Mouse (Mus musculus) embryonic facial prominence, embryonic 11.5 days (tissue): Measurements from ENCODE around the gene Asf1a. TPM values are rescaled to one million over a fixed set of nuclear protein-coding genes. Genes with fewer than 3 reads are reported as not detected.
"Not testable (repeated sequence)": the region's sequence is repeated elsewhere in the genome, so short reads cannot be mapped to it uniquely, and the experiment has no call there.

ENCODE experiments used
- ATAC-seq: fragments of 200-750 bp; cut with Nextera tagmentation; replicated peaks from 2 replicates; pipeline ENCODE4 v1.8.0; 2017; ENCODE audit warnings: low read depth; ENCODE audit not compliant: insufficient number of reproducible peaks, low FRiP score, low TSS enrichment
- DNase-seq: peaks from one replicate; pipeline ENCODE4 v3.0.0-alpha.2; 2015; ENCODE audit warnings: low spot score
- H3K27ac ChIP-seq: fragments of 300-500 bp; sonication (generic); replicated peaks from 2 replicates; pipeline ENCODE4 v1.5.1; 2014; ENCODE audit warnings: mild to moderate bottlenecking, low read depth, low read length, control low read depth
- H3K27me3 ChIP-seq: fragments of 300-500 bp; sonication (generic); 2 replicates; pipeline ENCODE4 v1.6.1; 2014; ENCODE audit warnings: mild to moderate bottlenecking, low read length, moderate library complexity, mixed read lengths; ENCODE audit not compliant: control insufficient read depth, insufficient read depth
- H3K36me3 ChIP-seq: fragments of 300-500 bp; sonication (generic); replicated peaks from 2 replicates; pipeline ENCODE4 v1.6.1; 2014; ENCODE audit warnings: low read depth, mild to moderate bottlenecking, low read length, moderate library complexity, mixed read lengths; ENCODE audit not compliant: control insufficient read depth, insufficient read depth
- H3K4me1 ChIP-seq: fragments of 300-500 bp; sonication (generic); 2 replicates; pipeline ENCODE4 v1.6.1; 2014; ENCODE audit warnings: low read length, mixed read lengths; ENCODE audit not compliant: control insufficient read depth, insufficient read depth
- H3K4me2 ChIP-seq: fragments of 300-500 bp; sonication (generic); 2 replicates; pipeline ENCODE4 v1.6.1; 2014; ENCODE audit warnings: low read depth, mild to moderate bottlenecking, control low read depth, low read length, moderate library complexity
- H3K4me3 ChIP-seq: fragments of 300-500 bp; sonication (generic); 2 replicates; pipeline ENCODE4 v1.5.1; 2014; ENCODE audit warnings: low read depth, low read length, control low read depth
- H3K9ac ChIP-seq: fragments of 300-500 bp; sonication (generic); replicated peaks from 2 replicates; pipeline ENCODE4 v1.6.1; 2014; ENCODE audit warnings: mild to moderate bottlenecking, control low read depth, low read length
- H3K9me3 ChIP-seq: fragments of 300-500 bp; sonication (generic); replicated peaks from 2 replicates; pipeline ENCODE4 v1.6.1; 2016; ENCODE audit warnings: mild to moderate bottlenecking, low read length, inconsistent platforms, mixed read lengths; ENCODE audit not compliant: control insufficient read depth
- WGBS: fragments of 180-500 bp; shearing (Covaris S2); extraction: QIAGEN DNeasy Blood & Tissue Kit; methylation state at CpG from one replicate; pipeline ENCODE4 v1.1.7; 2014; 5-methylcytosine and 5-hydroxymethylcytosine counted together
- polyA plus RNA-seq: library from polyadenylated mRNA; unstranded; fragments of >200 nt; fragmentation: Nextera tagmentation; extraction: Ambion mirVana; gene quantifications from 2 replicates; pipeline ENCODE4 v1.2.1, GENCODE M21; 2014

Gene Asf1a
- polyA plus RNA-seq, 1 experiment from 2014 or later, result 215 TPM

DNA sequence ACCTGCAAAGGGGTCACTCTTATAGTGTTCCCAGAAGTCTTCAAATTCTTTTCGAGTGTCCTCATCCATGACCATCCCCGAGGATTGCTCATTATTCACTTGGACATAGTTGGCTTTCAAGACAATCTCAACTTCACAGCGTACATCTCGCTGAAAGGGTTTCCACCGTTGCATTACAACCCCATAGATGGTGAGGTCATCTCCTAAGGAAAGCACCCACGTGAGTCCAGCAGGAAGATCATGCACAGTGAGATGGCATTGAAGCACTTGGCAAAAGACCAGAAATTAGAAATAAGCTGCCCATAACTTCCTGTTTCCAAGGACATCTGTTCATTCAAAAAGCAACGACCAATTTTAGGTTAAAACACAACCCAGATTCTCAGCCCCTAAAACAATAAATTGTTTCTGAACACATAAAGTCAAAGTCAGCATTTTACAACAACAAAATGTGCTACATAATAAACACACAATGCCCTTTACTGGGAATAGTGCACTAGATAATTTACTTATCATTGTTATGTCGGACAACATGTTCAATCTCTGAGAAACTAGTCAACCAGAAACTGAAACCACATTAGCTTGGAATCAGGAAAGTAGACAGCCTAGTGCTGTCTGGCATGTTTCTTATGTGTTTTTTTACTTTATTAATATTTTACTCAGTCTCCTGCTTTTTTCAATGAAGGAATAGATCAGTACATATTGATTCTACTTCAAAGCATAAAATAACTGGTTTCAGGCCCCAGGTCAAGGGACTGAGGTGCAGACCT lies 19.5 kb downstream of the Asf1a start:
- Histone ChIP-seq H3K9me3 (no peaks in the 10 kb centered on the region), H3K4me2 (no peak overlapping the region), H3K9ac (no peak overlapping the region), H3K4me1 (no peaks in the 10 kb centered on the region), H3K27me3 (no peaks in the 10 kb centered on the region), H3K27ac (no peak overlapping the region), H3K4me3 (no peak overlapping the region), H3K36me3 (no peaks in the 10 kb centered on the region; the same call in none of the 2 replicates)
- WGBS, result 89% methylated on average over 8 of the region's 8 CpGs
- DNase-seq (no peak), ATAC-seq (no peak)

DNA sequence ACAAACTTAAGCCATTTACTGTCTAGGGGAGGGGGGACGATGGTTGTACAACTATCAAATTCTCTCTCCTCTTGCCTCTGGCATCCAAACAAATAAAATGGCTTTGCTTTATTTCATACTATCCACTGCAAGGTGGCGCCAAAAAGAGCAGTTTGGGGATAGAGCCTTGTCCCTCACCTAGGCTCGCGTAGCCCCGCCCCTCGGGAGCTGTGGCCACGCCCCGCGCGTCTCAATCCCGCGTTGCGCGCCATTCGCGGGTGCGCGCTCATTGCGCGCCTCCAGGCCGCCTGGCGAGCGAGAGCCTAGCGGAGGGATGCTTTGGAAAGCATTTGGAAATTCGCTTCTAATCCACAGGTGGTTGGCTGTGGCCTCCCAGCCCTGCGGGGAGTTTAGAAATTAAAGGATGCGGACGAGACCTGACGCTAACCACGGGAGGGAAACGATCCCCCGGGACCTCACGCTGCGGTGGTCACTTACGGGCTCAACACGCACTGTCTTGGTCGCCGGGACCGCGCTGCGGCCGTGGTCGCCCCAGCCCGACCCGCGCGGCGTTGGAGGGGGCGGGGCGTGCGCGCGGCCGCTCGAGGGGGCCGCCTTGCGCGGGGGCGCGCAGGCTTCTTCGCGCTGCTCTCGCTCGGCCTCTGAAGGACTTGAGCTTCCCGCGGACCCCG lies 32.8 kb downstream of the Asf1a start:
- peak overlapping the region; percentile 75 for H3K4me3 ChIP-seq
- WGBS, result under 1% methylated on average over 66 of the region's 67 CpGs
- H3K36me3 ChIP-seq, result no peaks in the 10 kb centered on the region
- H3K4me1 ChIP-seq, result no peaks in the 10 kb centered on the region
- H3K9me3 ChIP-seq, result no peaks in the 10 kb centered on the region
- H3K4me2 ChIP-seq, result peak overlapping the region; percentile 40
- DNase-seq, result peak; percentile 95
- H3K27me3 ChIP-seq, result no peaks in the 10 kb centered on the region
- ATAC-seq, result peak; percentile 84
- peak overlapping the region; percentile 92 for H3K27ac ChIP-seq
- peak overlapping the region; percentile 82 for H3K9ac ChIP-seq

DNA sequence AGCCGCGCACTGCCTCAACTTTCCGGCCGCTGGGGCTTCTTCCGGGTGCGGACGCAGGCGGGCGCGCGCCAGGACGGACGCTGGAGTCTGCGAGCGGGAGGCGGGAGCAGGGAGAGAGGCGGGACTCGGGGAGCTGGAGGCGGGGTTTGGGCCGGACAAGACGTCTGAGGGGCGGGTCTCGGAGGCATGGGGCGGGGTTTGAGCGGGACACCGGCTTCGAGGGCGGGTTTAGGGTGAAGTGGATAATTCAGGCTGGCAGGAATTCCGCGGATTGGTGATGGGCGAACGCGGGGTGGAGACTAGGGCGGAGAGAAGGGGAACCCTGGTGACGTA lies 33.3 kb downstream of the Asf1a start:
- peak overlapping the region; percentile 75 for H3K4me3 ChIP-seq
- H3K36me3 ChIP-seq, result no peaks in the 10 kb centered on the region
- H3K4me2 ChIP-seq, result no peak overlapping the region
- no peaks in the 10 kb centered on the region for H3K27me3 ChIP-seq
- peak overlapping the region; percentile 82 for H3K9ac ChIP-seq
- no peaks in the 10 kb centered on the region for H3K4me1 ChIP-seq
- H3K27ac ChIP-seq, result peak overlapping the region; percentile 92; the same call in 1 of the 2 replicates
- no peaks in the 10 kb centered on the region for H3K9me3 ChIP-seq
- WGBS, result 0% methylated on average over 35 of the region's 35 CpGs
- ATAC-seq, result peak; percentile 98
- DNase-seq, result peak; percentile 98

DNA sequence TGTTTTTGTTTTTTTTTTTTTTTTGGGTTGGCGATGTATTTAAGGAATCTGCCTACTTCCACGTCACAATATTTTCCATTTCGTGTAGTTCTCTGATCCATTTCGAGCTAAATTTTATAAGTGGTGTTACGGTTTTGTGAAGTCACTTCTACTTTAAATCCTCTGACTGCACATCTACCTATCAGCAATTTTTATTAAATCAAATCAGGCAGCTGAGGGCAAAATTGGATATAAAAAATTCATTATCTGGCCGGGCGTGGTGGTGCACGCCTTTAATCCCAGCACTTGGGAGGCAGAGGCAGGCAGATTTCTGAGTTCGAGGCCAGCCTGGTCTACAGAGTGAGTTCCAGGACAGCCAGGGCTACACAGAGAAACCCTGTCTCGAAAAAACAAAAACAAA lies 33.8 kb downstream of the Asf1a start, which contains the start of gene Mcm9:
TSS of gene Mcm9 (minus strand) at position 101 of the 400 bp plus-strand sequence.
- ATAC-seq, result not testable (repeated sequence)

DNA sequence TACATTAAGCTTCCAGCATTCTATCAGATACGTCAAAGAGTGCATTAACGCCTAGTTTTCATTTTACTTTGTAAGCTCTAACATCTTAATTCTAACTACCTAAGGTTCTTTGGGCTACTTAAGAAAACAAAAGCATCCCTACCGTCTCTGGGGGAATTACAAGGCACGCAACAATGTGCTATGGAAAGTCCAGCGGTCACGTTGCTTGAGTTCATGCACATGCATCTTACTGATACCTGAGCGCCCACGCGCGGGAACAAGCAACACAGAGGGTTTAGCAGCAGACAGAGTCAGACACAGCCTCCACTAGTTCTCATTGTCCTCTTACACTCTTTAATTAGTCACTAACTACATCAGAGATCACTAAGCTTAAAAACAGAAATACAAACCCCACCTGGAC lies 37.6 kb downstream of the Asf1a start:
- Histone ChIP-seq H3K9ac (no peak overlapping the region), H3K27ac (no peak overlapping the region), H3K36me3 (no peaks in the 10 kb centered on the region), H3K4me3 (no peak overlapping the region), H3K4me2 (no peak overlapping the region), H3K9me3 (no peaks in the 10 kb centered on the region), H3K27me3 (no peaks in the 10 kb centered on the region), H3K4me1 (no peaks in the 10 kb centered on the region)
- no peak for DNase-seq
- WGBS, result 82% methylated on average over 10 of the region's 10 CpGs
- ATAC-seq, result no peak

More for the DNA sequence above, 33.8 kb downstream of the Asf1a start, which contains the start of gene Mcm9:
- peak; percentile 8 for DNase-seq
- not testable (repeated sequence) for H3K27me3 ChIP-seq, H3K36me3 ChIP-seq, H3K4me1 ChIP-seq, H3K9me3 ChIP-seq
- Histone ChIP-seq H3K27ac (peak within 1 kb of the TSS; percentile 92), H3K9ac (peak within 1 kb of the TSS; percentile 82), H3K4me2 (peak within 1 kb of the TSS; percentile 40), H3K4me3 (peak within 1 kb of the TSS; percentile 75)
- 55% methylated on average over 10 of the region's 10 CpGs for WGBS

DNA sequence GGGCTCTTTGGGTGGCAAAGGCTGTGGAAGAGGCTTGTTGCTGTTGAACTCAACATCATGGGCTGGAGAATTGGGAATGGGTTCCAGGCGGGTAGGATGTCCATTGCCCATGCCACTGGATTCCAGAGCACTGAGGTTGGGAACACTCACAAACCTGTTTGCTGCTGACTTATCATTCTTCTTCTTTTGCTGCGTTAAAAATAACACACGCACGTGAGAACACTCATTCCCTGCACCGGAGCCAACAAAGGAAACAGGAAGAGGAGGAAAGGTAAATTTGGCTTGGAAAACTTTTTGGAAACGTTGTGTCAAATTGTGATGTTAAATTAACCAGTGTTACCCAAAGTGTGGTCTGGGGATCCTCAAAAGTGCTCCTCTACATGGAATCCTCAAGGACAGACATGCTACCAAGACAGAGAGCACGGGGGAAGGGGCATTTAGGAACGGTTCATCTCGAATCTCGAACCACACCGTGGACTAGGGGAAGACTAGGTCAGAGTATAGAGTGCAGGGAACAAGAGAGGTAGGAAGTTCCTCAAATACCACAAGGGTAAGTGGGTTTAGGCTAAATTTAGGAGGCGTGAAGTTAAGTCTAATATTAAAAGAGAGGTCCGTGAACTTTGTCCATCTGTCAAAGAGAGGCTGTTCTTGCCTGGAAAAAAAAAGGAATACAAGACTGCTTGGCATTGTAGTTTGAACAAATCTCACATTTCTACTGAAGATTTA lies 38.9 kb downstream of the Asf1a start:
- H3K4me3 ChIP-seq, result no peak overlapping the region
- H3K9me3 ChIP-seq, result no peaks in the 10 kb centered on the region
- no peak for ATAC-seq
- no peak for DNase-seq
- no peaks in the 10 kb centered on the region for H3K4me1 ChIP-seq
- no peak overlapping the region for H3K9ac ChIP-seq
- WGBS, result 85% methylated on average over 13 of the region's 13 CpGs
- no peaks in the 10 kb centered on the region for H3K27me3 ChIP-seq
- H3K4me2 ChIP-seq, result no peak overlapping the region
- no peak overlapping the region for H3K27ac ChIP-seq
- H3K36me3 ChIP-seq, result no peaks in the 10 kb centered on the region

DNA sequence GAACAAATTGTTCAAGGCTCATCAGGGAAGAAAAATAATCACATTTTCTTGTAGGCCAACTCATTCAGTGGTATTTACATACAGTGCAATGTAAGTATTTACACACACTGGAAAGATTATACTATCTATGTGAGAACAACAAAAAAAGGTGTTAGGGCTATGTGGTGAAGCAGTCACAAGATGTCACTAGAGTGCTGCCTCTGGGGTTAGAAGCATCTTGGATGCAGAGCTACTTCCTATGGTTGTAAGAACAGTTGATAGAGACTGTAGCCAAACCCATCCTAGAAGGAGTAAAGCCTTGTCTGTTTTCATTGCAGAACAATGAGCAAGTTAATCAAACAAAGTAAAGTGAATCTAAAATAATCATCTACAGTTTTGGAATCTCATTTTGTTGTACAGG lies 45.0 kb downstream of the Asf1a start:
- H3K27ac ChIP-seq, result no peak overlapping the region

DNA sequence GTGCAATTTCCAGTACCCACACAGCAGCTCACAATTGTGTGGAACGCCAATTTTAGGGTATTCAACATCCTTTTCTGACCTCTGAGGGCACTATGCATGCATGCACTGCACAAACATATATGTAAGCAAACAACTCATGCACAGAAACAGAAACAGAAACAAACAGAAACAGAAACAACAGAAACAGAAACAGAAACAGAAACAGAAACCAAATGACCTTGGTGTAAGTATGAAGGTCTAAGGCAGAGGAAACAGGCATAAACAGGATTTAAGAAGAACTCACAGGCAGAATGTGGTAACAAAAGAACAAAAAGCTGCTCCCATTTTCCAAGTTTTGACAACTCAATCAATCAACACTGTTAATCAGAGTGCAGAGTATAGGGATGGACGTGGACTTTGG lies 54.1 kb downstream of the Asf1a start:
- H3K9ac ChIP-seq, result no peak overlapping the region
- H3K9me3 ChIP-seq, result no peaks in the 10 kb centered on the region
- ATAC-seq (no peak), DNase-seq (no peak)
- no peak overlapping the region for H3K27ac ChIP-seq
- no peaks in the 10 kb centered on the region for H3K4me1 ChIP-seq
- H3K4me3 ChIP-seq, result no peak overlapping the region
- WGBS, result 85% methylated on average over 2 of the region's 2 CpGs
- no peaks in the 10 kb centered on the region for H3K36me3 ChIP-seq
- H3K4me2 ChIP-seq, result no peak overlapping the region
- H3K27me3 ChIP-seq, result no peaks in the 10 kb centered on the region

More for the DNA sequence above, 45.0 kb downstream of the Asf1a start:
- no peaks in the 10 kb centered on the region for H3K4me1 ChIP-seq
- no peak overlapping the region for H3K9ac ChIP-seq
- H3K27me3 ChIP-seq, result no peaks in the 10 kb centered on the region
- H3K36me3 ChIP-seq, result no peaks in the 10 kb centered on the region
- H3K4me2 ChIP-seq, result no peak overlapping the region
- H3K9me3 ChIP-seq, result no peaks in the 10 kb centered on the region
- ATAC-seq, result no peak
- H3K4me3 ChIP-seq, result no peak overlapping the region
- DNase-seq, result peak; percentile 54
